Mouse (Mus musculus) hindbrain, embryonic 11.5 days (tissue): ENCODE data around the gene Lrrc1. TPM values are rescaled to one million over a fixed set of nuclear protein-coding genes. Genes with fewer than 3 reads are reported as not detected.

ENCODE experiments used
- ATAC-seq: fragments of 200-750 bp; cut with Nextera tagmentation; 2 replicates; pipeline ENCODE4 v1.8.0; 2017; ENCODE audit warnings: mild to moderate bottlenecking, moderate TSS enrichment, moderate library complexity; ENCODE audit not compliant: low FRiP score
- DNase-seq: peaks from one replicate; pipeline ENCODE4 v3.0.0-alpha.2; 2015; ENCODE audit warnings: low spot score
- H3K27ac ChIP-seq: fragments of 300-500 bp; sonication (generic); 2 replicates; pipeline ENCODE4 v1.5.1; 2014; ENCODE audit warnings: mild to moderate bottlenecking, low read depth, low read length
- H3K27me3 ChIP-seq: fragments of 300-500 bp; sonication (generic); 2 replicates; pipeline ENCODE4 v1.6.1; 2014; ENCODE audit warnings: mild to moderate bottlenecking, low read length, moderate library complexity, mixed read lengths; ENCODE audit not compliant: control insufficient read depth, insufficient read depth
- H3K36me3 ChIP-seq: fragments of 300-500 bp; sonication (generic); 2 replicates; pipeline ENCODE4 v1.6.1; 2014; ENCODE audit warnings: mild to moderate bottlenecking, low read length, moderate library complexity, mixed read lengths; ENCODE audit not compliant: control insufficient read depth, insufficient read depth
- H3K4me1 ChIP-seq: fragments of 300-500 bp; sonication (generic); replicated peaks from 2 replicates; pipeline ENCODE4 v1.6.1; 2014; ENCODE audit warnings: low read length, mixed read lengths; ENCODE audit not compliant: control insufficient read depth, insufficient read depth
- H3K4me2 ChIP-seq: fragments of 300-500 bp; sonication (generic); replicated peaks from 2 replicates; pipeline ENCODE4 v1.6.1; 2014; ENCODE audit warnings: mild to moderate bottlenecking, low read depth, low read length
- H3K4me3 ChIP-seq: fragments of 300-500 bp; sonication (generic); 2 replicates; pipeline ENCODE4 v1.5.1; 2014; ENCODE audit warnings: low read depth, low read length
- H3K9ac ChIP-seq: fragments of 300-500 bp; sonication (generic); 2 replicates; pipeline ENCODE4 v1.6.1; 2014; ENCODE audit warnings: low read depth, low read length
- H3K9me3 ChIP-seq: fragments of 300-500 bp; sonication (generic); 2 replicates; pipeline ENCODE4 v1.6.1; 2016; ENCODE audit warnings: low read length; ENCODE audit not compliant: control insufficient read depth
- WGBS: fragments of 180-500 bp; shearing (Covaris S2); extraction: QIAGEN DNeasy Blood & Tissue Kit; methylation state at CpG from one replicate; pipeline ENCODE4 v1.1.7; 2014; 5-methylcytosine and 5-hydroxymethylcytosine counted together
- polyA plus RNA-seq: library from polyadenylated mRNA; unstranded; fragments of >200 nt; fragmentation: Nextera tagmentation; extraction: Ambion mirVana; gene quantifications from 2 replicates; pipeline ENCODE4 v1.2.1, GENCODE M21; 2014

The Lrrc1 gene
- polyA plus RNA-seq, 1 experiment from 2014 or later, result 10.2 TPM

DNA sequence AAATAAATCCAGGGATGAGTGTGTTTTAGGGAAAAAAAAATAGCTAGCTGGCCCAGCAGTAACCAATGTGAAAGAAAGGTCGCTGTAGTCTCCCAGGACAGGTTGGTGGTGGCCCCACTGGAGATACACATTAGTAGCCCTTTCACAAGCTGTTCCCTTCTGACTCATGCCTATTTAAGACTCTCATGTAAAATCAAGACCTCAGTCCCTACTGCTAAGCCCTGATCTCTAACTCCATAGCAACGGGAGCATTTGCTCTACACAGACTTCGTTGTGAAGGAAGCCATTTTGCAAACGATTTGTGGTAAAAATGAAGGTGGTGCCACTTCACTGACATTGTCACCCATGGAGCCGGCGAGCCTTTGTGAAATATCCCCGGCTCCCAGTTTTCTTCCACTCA is 134.1 kb downstream of the Lrrc1 start:
- Histone ChIP-seq H3K4me3 (no peak overlapping the region), H3K9ac (no peak overlapping the region), H3K36me3 (no peaks in the 10 kb centered on the region), H3K4me1 (no peaks in the 10 kb centered on the region), H3K27ac (no peak overlapping the region), H3K27me3 (no peaks in the 10 kb centered on the region), H3K9me3 (no peaks in the 10 kb centered on the region), H3K4me2 (no peak overlapping the region)
- DNase-seq (no peak), ATAC-seq (no peak)
- WGBS, result 88% methylated on average over 7 of the region's 7 CpGs

DNA sequence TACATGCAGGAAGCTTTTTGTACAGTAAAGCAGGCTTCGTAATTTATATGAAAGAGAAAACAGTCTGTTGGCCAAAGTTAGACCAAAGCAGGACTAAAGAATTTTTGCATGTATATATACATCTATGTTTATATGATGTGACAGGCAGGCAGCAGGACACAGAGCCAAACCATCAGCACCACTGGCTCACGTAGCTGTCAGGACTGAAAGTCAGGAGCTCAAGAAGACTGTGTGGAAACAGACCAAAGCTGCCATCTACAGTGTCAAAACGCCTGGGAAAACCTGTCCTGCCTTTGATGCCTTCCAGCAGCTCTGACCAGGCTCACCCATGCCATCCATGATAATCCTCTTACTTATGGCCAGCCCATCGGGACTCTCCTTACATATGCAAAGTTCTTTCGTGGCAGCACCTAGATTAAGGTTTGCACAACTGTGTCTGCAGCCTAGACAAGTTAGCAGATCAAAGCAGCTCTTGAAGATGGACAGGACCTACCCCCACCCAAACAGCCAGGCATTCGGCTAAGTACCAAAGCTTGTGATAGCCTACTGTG is 136.5 kb downstream of the Lrrc1 start:
- no peak overlapping the region for H3K4me3 ChIP-seq
- DNase-seq (no peak), ATAC-seq (no peak)
- H3K9me3 ChIP-seq, result no peaks in the 10 kb centered on the region
- H3K27me3 ChIP-seq, result no peaks in the 10 kb centered on the region
- H3K27ac ChIP-seq, result no peak overlapping the region
- H3K9ac ChIP-seq, result no peak overlapping the region
- H3K4me1 ChIP-seq, result no peaks in the 10 kb centered on the region
- 50% methylated on average over 6 of the region's 6 CpGs for WGBS
- H3K4me2 ChIP-seq, result no peak overlapping the region
- H3K36me3 ChIP-seq, result no peaks in the 10 kb centered on the region

DNA sequence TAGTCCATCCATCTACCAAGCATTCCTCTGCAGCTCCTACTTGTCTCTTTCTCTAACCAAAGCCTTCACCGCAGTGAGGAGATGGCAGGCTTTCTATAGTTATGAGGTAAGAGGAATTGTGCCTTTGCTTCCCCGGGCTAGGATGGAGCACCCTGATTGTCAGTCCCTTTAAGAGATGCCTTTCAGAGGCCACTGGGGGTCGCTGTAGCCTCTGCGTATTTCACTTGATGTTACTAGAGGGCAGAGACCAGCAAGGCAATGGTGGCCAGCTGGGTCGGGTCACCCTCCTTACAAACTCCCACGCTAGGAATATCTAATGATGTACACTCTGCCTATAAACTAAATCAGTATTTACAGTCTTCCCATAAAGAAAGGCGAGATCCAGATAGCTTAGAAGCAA is 137.8 kb downstream of the Lrrc1 start:
- ATAC-seq, result no peak
- peak; percentile 57 for DNase-seq
- WGBS, result 63% methylated on average over 7 of the region's 7 CpGs

DNA sequence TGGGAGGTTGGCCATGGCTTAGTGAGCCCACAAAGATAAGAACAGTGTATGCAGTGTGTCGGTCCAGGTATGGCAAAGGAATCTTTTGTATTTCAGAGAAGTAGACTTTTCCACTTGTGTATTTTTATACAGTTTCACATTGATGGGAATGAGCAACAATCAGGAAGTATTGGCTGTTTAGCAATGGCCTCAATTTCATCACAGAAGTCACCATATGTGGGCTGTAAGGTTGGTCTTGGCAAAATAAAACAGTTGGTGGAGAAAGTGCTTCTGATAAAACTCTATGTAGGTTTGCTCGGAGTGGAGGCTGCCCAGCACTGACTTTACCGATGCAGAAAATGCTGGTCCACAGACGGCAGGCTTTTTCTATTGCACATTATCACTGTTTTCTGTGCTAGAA is 140.2 kb downstream of the Lrrc1 start:
- H3K4me1 ChIP-seq, result no peaks in the 10 kb centered on the region
- no peak overlapping the region for H3K4me2 ChIP-seq
- H3K9me3 ChIP-seq, result no peaks in the 10 kb centered on the region
- H3K27ac ChIP-seq, result no peak overlapping the region
- no peak overlapping the region for H3K9ac ChIP-seq
- 83% methylated on average over 4 of the region's 4 CpGs for WGBS
- H3K36me3 ChIP-seq, result no peaks in the 10 kb centered on the region
- no peaks in the 10 kb centered on the region for H3K27me3 ChIP-seq
- no peak for DNase-seq
- H3K4me3 ChIP-seq, result no peak overlapping the region
- no peak for ATAC-seq

More for the DNA sequence above, 137.8 kb downstream of the Lrrc1 start:
- Histone ChIP-seq H3K4me3 (no peak overlapping the region), H3K27me3 (no peaks in the 10 kb centered on the region), H3K27ac (no peak overlapping the region), H3K9me3 (no peaks in the 10 kb centered on the region), H3K4me1 (no peaks in the 10 kb centered on the region), H3K4me2 (no peak overlapping the region), H3K36me3 (no peaks in the 10 kb centered on the region), H3K9ac (no peak overlapping the region)

DNA sequence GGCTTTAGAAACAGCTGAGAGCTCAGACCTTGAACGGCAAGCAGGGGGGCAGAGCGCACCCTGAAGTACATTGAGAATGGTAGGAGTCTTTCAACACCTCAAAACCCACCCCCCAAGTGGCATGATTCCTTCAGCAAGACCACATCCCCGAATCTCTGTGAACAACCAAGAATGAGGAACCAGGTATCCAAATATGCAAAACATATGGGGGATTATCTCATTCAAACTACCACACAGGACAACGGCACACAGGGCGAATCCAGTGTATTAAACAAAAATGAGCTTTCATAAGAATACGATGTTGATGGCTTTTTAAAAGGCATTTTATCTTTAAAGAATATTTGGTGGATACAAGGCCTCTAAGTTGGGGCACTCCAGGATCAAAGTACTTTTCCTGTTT is 140.7 kb downstream of the Lrrc1 start:
- 82% methylated on average over 6 of the region's 6 CpGs for WGBS
- Histone ChIP-seq H3K4me2 (no peak overlapping the region), H3K4me3 (no peak overlapping the region), H3K27me3 (no peaks in the 10 kb centered on the region), H3K9me3 (no peaks in the 10 kb centered on the region), H3K36me3 (no peaks in the 10 kb centered on the region), H3K9ac (no peak overlapping the region), H3K4me1 (no peaks in the 10 kb centered on the region), H3K27ac (no peak overlapping the region)
- DNase-seq (no peak), ATAC-seq (no peak)

DNA sequence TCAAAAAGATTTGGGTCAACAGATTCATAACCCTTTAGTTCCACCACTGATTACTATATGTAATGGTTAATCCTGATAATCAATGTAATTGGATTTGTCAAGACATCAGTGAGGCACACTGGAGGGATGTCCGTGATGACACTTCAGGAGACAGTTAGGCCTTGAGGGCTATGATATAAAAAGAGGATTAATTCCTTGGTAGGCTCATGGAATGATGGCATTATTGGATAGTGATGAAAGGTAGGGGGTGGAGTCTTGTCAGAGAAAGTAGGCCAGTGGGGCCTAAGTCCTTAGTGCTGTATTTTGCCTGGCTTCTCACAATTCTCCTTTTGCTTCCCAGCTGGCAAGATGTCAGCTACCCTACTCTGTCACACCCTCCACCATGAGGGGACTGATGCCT is 141.7 kb downstream of the Lrrc1 start:
- no peak overlapping the region for H3K27ac ChIP-seq
- ATAC-seq, result no peak
- WGBS, result 90% methylated on average over 1 of the region's 1 CpGs

DNA sequence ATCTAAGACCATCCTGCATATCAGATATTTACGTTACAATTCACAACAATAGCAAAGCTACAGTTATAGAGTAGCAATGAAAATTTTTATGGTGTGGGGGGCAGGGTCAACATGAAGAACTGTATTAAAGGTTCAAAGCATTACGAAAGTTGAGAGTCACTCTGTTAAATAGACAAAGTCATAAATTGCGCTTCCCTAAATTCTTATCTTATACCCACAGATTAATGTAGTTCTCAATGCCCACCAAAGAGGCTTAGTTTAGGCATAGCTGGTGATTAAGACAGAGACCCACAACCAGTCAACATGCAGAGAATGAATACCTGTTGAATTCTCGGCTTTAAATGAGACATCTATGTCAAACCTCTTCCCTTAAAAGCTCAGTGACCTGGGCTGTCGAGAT is 144.9 kb downstream of the Lrrc1 start:
- ATAC-seq, result no peak

More for the DNA sequence above, 141.7 kb downstream of the Lrrc1 start:
- no peaks in the 10 kb centered on the region for H3K27me3 ChIP-seq
- DNase-seq, result no peak
- H3K9me3 ChIP-seq, result no peaks in the 10 kb centered on the region
- H3K4me3 ChIP-seq, result no peak overlapping the region
- H3K36me3 ChIP-seq, result no peaks in the 10 kb centered on the region
- H3K4me2 ChIP-seq, result no peak overlapping the region
- H3K4me1 ChIP-seq, result no peaks in the 10 kb centered on the region
- H3K9ac ChIP-seq, result no peak overlapping the region

DNA sequence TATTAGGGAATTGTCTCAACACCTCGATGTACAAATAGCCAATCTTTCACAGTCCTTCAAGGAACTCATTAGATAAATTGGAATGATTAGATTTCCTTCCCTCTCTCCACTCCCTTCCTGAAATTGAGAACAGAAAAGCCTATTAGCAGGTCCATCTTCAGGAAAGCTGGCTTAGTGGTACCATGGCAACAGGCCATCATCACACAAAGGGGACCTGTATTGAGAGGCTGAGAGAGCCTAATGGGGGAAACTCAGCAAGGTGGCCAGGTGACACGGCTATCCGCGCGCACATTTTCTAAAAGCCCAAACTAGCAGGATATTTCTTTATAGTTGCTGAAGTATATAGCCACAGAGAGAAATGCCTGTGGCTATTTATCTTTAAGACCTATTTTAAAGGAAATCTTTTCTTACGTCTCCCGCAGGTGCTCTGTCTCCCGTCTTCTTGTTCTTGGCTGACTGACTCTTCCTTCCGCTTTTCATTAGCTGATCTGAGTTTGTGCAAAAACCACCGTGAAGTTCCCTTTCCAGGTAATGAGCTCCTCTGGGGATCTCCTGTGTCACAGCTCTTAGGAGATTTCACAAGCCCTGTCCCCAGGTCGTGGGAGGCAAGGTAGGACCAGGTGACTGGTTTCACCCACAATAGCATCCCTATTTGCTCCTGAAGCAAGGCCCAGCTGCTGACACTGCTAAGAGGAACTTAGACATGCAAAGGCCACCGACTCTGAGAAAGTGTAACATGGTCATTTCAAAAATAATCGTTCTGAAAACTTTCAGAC is 145.6 kb downstream of the Lrrc1 start:
- no peaks in the 10 kb centered on the region for H3K36me3 ChIP-seq
- H3K9me3 ChIP-seq, result no peaks in the 10 kb centered on the region
- H3K4me1 ChIP-seq, result no peaks in the 10 kb centered on the region
- H3K27ac ChIP-seq, result no peak overlapping the region
- no peak overlapping the region for H3K9ac ChIP-seq
- no peak for DNase-seq
- no peak for ATAC-seq
- no peak overlapping the region for H3K4me3 ChIP-seq
- H3K27me3 ChIP-seq, result no peaks in the 10 kb centered on the region
- WGBS, result 79% methylated on average over 13 of the region's 13 CpGs
- no peak overlapping the region for H3K4me2 ChIP-seq

More for the DNA sequence above, 144.9 kb downstream of the Lrrc1 start:
- Histone ChIP-seq H3K9me3 (no peaks in the 10 kb centered on the region), H3K9ac (no peak overlapping the region), H3K4me3 (no peak overlapping the region), H3K27me3 (no peaks in the 10 kb centered on the region), H3K36me3 (no peaks in the 10 kb centered on the region), H3K27ac (no peak overlapping the region), H3K4me2 (no peak overlapping the region), H3K4me1 (no peaks in the 10 kb centered on the region)
- 94% methylated on average over 5 of the region's 5 CpGs for WGBS
- DNase-seq, result no peak

DNA sequence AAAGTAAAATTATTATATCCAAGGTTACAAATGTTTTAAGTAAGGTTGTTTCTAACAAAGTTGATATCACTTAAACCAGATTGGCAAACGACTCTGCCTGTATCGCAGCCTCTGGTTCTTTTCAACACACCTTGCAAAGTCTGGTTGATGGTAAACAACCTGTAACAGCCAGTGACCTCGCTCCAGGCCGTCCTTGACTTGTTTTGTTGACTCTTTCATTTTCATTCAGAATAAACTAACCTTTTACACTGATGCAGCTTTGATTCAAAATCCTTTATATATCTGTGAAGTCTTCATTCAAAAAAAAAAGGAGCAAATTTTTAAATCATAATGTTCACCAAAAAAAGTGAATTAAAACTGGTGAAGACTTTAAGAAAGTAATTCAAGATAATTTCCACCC is 147.6 kb downstream of the Lrrc1 start:
- no peak for ATAC-seq
- Histone ChIP-seq H3K4me1 (no peaks in the 10 kb centered on the region), H3K27me3 (no peaks in the 10 kb centered on the region), H3K9me3 (no peaks in the 10 kb centered on the region), H3K36me3 (no peaks in the 10 kb centered on the region), H3K9ac (no peak overlapping the region), H3K4me2 (no peak overlapping the region), H3K4me3 (no peak overlapping the region), H3K27ac (no peak overlapping the region)
- no peak for DNase-seq
- 71% methylated on average over 4 of the region's 4 CpGs for WGBS
